8 mouse cellular contexts compared by ENCODE assay signal in the genomic region with DNA sequence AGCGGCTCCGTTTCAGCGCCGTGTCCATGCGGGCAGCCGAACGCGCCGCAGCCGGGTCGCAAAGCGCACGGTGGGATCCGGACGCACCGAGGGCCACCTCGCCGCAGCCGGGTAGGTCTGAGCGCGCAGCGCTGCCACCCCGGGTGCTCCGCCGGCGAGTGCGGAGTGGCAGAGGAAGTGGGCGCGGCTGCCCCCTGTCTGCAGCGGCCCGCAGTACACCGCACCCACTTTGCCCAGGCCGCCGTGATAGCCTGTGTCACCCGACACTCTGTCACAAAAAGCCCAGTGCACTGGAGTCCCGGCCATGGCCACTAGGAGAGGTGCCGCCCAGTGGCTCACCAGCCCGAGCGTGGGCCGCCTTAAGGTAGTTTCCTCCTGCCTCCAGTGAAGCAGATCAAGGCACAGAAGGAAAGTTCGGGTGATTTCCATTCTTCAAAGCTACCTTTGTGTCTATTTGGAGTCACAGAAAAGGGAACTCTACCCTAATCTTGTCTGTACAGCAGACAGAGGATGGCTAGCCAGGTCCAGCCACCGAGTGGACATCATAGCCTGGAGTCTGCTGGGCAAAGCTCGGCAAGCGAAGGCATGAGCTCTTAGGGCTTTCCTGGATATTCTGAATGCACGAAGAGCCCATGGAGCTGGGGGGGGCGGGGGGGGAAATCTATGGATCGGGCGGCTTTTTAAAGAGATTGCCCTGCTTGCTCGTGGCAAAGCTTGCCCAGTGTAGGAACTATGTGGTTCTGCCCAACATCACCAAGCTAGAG. TPM values are rescaled to one million over a fixed set of nuclear protein-coding genes. Genes with fewer than 3 reads are reported as not detected.
A peak's percentile ranks its signal among the peaks of the same experiment; 100 is the strongest.
DNase-seq lines count a peak whose midpoint lies in the region; ATAC-seq and TF ChIP-seq lines count a peak whose summit lies in the region.

A gene (minus strand): TSS at position 149 of the 764 bp plus-strand sequence.

- TF ChIP-seq CTCF in C2C12 (IDR thresholded peaks at IDR 0.05; ENCODE audit: control insufficient read depth, insufficient read depth, insufficient read length): peak; percentile 98
- TF ChIP-seq CTCF in embryonic fibroblast, embryonic 13.5 days (IDR thresholded peaks at IDR 0.05; ENCODE audit: borderline replicate concordance, insufficient read depth, low read length): peak; percentile 42

- H3K4me1 ChIP-seq in embryonic fibroblast, embryonic 13.5 days (ENCODE audit: control insufficient read depth, insufficient read depth, low read length): no peaks in the 10 kb centered on the region
- peaks cover 45% of the 10 kb centered on the region for H3K4me1 ChIP-seq in limb, embryonic 13.5 days
- peaks cover 30% of the 10 kb centered on the region for H3K4me1 ChIP-seq in midbrain, embryonic 15.5 days

- H3ac ChIP-seq in C2C12 (ENCODE audit: control insufficient read depth, insufficient read length, low read depth): peak within 1 kb of the TSS; percentile 78

- TF ChIP-seq POLR2A in embryonic fibroblast, embryonic 13.5 days (IDR thresholded peaks at IDR 0.05; ENCODE audit: low read depth, low read length): no peak; the same call in 1 of the 2 replicates

- ATAC-seq in limb, embryonic 13.5 days (ENCODE audit: low FRiP score, low read depth): peak; percentile 90
- peak; percentile 95 for ATAC-seq in midbrain, embryonic 15.5 days (replicated peaks)

- no peaks in the 10 kb centered on the region for H3K27me3 ChIP-seq in C2C12 (ENCODE audit: control insufficient read depth, insufficient read depth, insufficient read length)
- H3K27me3 ChIP-seq in limb, embryonic 13.5 days: no peaks in the 10 kb centered on the region
- H3K27me3 ChIP-seq in midbrain, embryonic 15.5 days (replicated peaks): no peaks in the 10 kb centered on the region

- H3K4me3 ChIP-seq in C2C12 (ENCODE audit: insufficient read depth, poor library complexity, severe bottlenecking): peak within 1 kb of the TSS; percentile 65
- peak within 1 kb of the TSS; percentile 68 for H3K4me3 ChIP-seq in embryonic fibroblast, embryonic 13.5 days (ENCODE audit: insufficient read depth, low read length)
- H3K4me3 ChIP-seq in limb, embryonic 13.5 days: peak within 1 kb of the TSS; percentile 70
- H3K4me3 ChIP-seq in midbrain, embryonic 15.5 days: peak within 1 kb of the TSS; percentile 85

- peak; percentile 95 for DNase-seq in brain, adult 2 months (ENCODE audit: low read depth, low spot score)
- peak; percentile 94 to 95 for DNase-seq in heart, adult 9 months (ENCODE audit: low spot score in 2 of 2)
- peak; percentile 97 for DNase-seq in kidney, adult 9 months
- peak; percentile 95 to 98 for DNase-seq in spleen, adult 18-20 months

- H3K4me2 ChIP-seq in limb, embryonic 13.5 days (replicated peaks): peak within 1 kb of the TSS; percentile 92
- H3K4me2 ChIP-seq in midbrain, embryonic 15.5 days: peak within 1 kb of the TSS; percentile 65

- 8% methylated on average over 47 of the region's 49 CpGs for whole genome bisulfite sequencing in limb, embryonic 13.5 days
- WGBS in midbrain, embryonic 15.5 days: 7% methylated on average over 49 of the region's 49 CpGs

- no peak within 1 kb of the TSS for H3K27ac ChIP-seq in embryonic fibroblast, embryonic 13.5 days (ENCODE audit: insufficient read depth, low read length)
- H3K27ac ChIP-seq in limb, embryonic 13.5 days: peak within 1 kb of the TSS; percentile 74; the same call in 1 of the 2 replicates
- H3K27ac ChIP-seq in midbrain, embryonic 15.5 days: peak within 1 kb of the TSS; percentile 98

- peak within 1 kb of the TSS; percentile 85 for H3K9ac ChIP-seq in limb, embryonic 13.5 days
- H3K9ac ChIP-seq in midbrain, embryonic 15.5 days: peak within 1 kb of the TSS; percentile 90

- H3K79me2 ChIP-seq in C2C12 (ENCODE audit: control insufficient read depth, insufficient read depth): peaks cover 16% of the 10 kb centered on the region

- no peaks in the 10 kb centered on the region for H3K9me3 ChIP-seq in limb, embryonic 13.5 days
- H3K9me3 ChIP-seq in midbrain, embryonic 15.5 days: no peaks in the 10 kb centered on the region

- no peaks in the 10 kb centered on the region for H3K36me3 ChIP-seq in C2C12 (ENCODE audit: control insufficient read depth, insufficient read depth)
- H3K36me3 ChIP-seq in limb, embryonic 13.5 days: no peaks in the 10 kb centered on the region
- no peaks in the 10 kb centered on the region; the same call in 1 of the 2 replicates for H3K36me3 ChIP-seq in midbrain, embryonic 15.5 days (replicated peaks)

- H3K79me3 ChIP-seq in C2C12 (ENCODE audit: low read depth): peaks cover 4% of the 10 kb centered on the region

TF ChIP-seq in C2C12, 6 proteins besides CTCF, POLR2A, EP300 and RAD21:
- TF ChIP-seq MYOD1 (IDR thresholded peaks at IDR 0.05; ENCODE audit: control insufficient read depth, insufficient read length, low read depth) (no peak), CEBPB (IDR thresholded peaks at IDR 0.05; ENCODE audit: low read depth) (no peak), USF1 (IDR thresholded peaks at IDR 0.05; ENCODE audit: low read depth) (no peak), FOSL1 (IDR thresholded peaks at IDR 0.05; ENCODE audit: insufficient read depth, low read length, poor library complexity, severe bottlenecking) (no peak), MYOG (IDR thresholded peaks at IDR 0.05; ENCODE audit: control insufficient read depth, extremely low read depth, insufficient read length) (no peak), MAX (IDR thresholded peaks at IDR 0.05) (peak; percentile 57)

RNA-seq across cellular contexts. Expression of the gene that starts here (rescaled TPM):
- polyA plus RNA-seq in C2C12 (2012; fragmentation: generic; extraction: Trizol): 8.7 TPM
- 25.0 and 29.1 TPM in 2 replicates for polyA plus RNA-seq in embryonic fibroblast, embryonic 13.5 days (2011; ENCODE audit: insufficient read length, low read depth, missing spikeins)
- 53.2 and 57.8 TPM in 2 replicates for polyA plus RNA-seq in limb, embryonic 13.5 days (2015; fragmentation: Nextera tagmentation; extraction: Ambion mirVana)
- 151 and 161 TPM in 2 replicates for polyA plus RNA-seq in midbrain, embryonic 15.5 days (2015; fragmentation: Nextera tagmentation; extraction: Ambion mirVana)
